Mouse (Mus musculus) neural tube, embryonic 15.5 days (tissue): ENCODE measurements around the gene Pmis2. TPM values are rescaled to one million over a fixed set of nuclear protein-coding genes. Genes with fewer than 3 reads are reported as not detected.
A peak's percentile ranks its signal among the peaks of the same experiment; 100 is the strongest.

Experiments
- ATAC-seq: fragments of 200-750 bp; cut with Nextera tagmentation; 2 replicates; pipeline ENCODE4 v1.8.0; 2017; ENCODE audit warnings: mild to moderate bottlenecking, moderate TSS enrichment, moderate library complexity; ENCODE audit not compliant: low FRiP score
- H3K27ac ChIP-seq: fragments of 300-500 bp; sonication (generic); replicated peaks from 2 replicates; pipeline ENCODE4 v1.5.1; 2015; ENCODE audit warnings: mild to moderate bottlenecking, inconsistent platforms
- H3K27me3 ChIP-seq: fragments of 300-500 bp; sonication (generic); replicated peaks from 2 replicates; pipeline ENCODE4 v1.6.1; 2015; ENCODE audit warnings: inconsistent platforms
- H3K36me3 ChIP-seq: fragments of 300-500 bp; sonication (generic); 2 replicates; pipeline ENCODE4 v1.6.1; 2015; ENCODE audit warnings: inconsistent platforms
- H3K4me1 ChIP-seq: fragments of 300-500 bp; sonication (generic); 2 replicates; pipeline ENCODE4 v1.6.1; 2015; ENCODE audit warnings: inconsistent platforms
- H3K4me2 ChIP-seq: fragments of 300-500 bp; sonication (generic); 2 replicates; pipeline ENCODE4 v1.6.1; 2015; ENCODE audit warnings: inconsistent platforms, mild to moderate bottlenecking, moderate library complexity
- H3K4me3 ChIP-seq: fragments of 300-500 bp; sonication (generic); replicated peaks from 2 replicates; pipeline ENCODE4 v1.5.1; 2015; ENCODE audit warnings: mild to moderate bottlenecking, inconsistent platforms
- H3K9ac ChIP-seq: fragments of 300-500 bp; sonication (generic); replicated peaks from 2 replicates; pipeline ENCODE4 v1.6.1; 2015; ENCODE audit warnings: mild to moderate bottlenecking, inconsistent platforms
- H3K9me3 ChIP-seq: fragments of 300-500 bp; sonication (generic); replicated peaks from 2 replicates; pipeline ENCODE4 v1.6.1; 2016; ENCODE audit warnings: inconsistent platforms
- WGBS: fragments of 180-500 bp; shearing (Covaris S2); methylation state at CpG from one replicate; pipeline ENCODE4 v1.1.7; 2015; ENCODE audit warnings: mixed read lengths; 5-methylcytosine and 5-hydroxymethylcytosine counted together
- polyA plus RNA-seq: library from polyadenylated mRNA; unstranded; fragments of >200 nt; fragmentation: Nextera tagmentation; extraction: Ambion mirVana; gene quantifications from 2 replicates; pipeline ENCODE4 v1.2.1, GENCODE M21; 2015

Gene Pmis2
- polyA plus RNA-seq = not detected in 2 replicates

- WGBS = 69% methylated on average over 9 of the region's 9 CpGs
Measured at GRCm38 (mm10) chr7:30671480-30671879, at the start of gene Pmis2. Gene Pmis2 (minus strand): TSS chr7:30671605.

GRCm38 (mm10) chr7:30719669-30720068, 48.3 kb upstream of the Pmis2 start:
- 91% methylated on average over 5 of the region's 5 CpGs for WGBS
- Histone ChIP-seq H3K4me3 (no peak overlapping the region), H3K9ac (no peak overlapping the region), H3K4me2 (no peak overlapping the region), H3K27ac (no peak overlapping the region), H3K4me1 (peaks cover 12% of the 10 kb centered on the region), H3K36me3 (no peaks in the 10 kb centered on the region), H3K27me3 (peaks cover 38% of the 10 kb centered on the region), H3K9me3 (no peaks in the 10 kb centered on the region)
- ATAC-seq = no peak

More at GRCm38 (mm10) chr7:30671480-30671879, at the start of gene Pmis2:
- Histone ChIP-seq H3K27ac (no peak within 1 kb of the TSS), H3K4me2 (no peak within 1 kb of the TSS), H3K4me1 (no peaks in the 10 kb centered on the region), H3K9ac (no peak within 1 kb of the TSS), H3K36me3 (no peaks in the 10 kb centered on the region), H3K4me3 (no peak within 1 kb of the TSS), H3K9me3 (no peaks in the 10 kb centered on the region), H3K27me3 (peaks cover 7% of the 10 kb centered on the region; the same call in 1 of the 2 replicates)
- no peak for ATAC-seq

GRCm38 (mm10) chr7:30717716-30718046, 46.3 kb upstream of the Pmis2 start:
- Histone ChIP-seq H3K9me3 (no peaks in the 10 kb centered on the region), H3K27ac (no peak overlapping the region), H3K27me3 (peaks cover 43% of the 10 kb centered on the region), H3K4me1 (peaks cover 12% of the 10 kb centered on the region), H3K4me3 (peak overlapping the region; percentile 40), H3K9ac (peak overlapping the region; percentile 40), H3K36me3 (no peaks in the 10 kb centered on the region), H3K4me2 (peak overlapping the region; percentile 67)
- peak; percentile 67; the same call in 1 of the 2 replicates for ATAC-seq
- 13% methylated on average over 14 of the region's 14 CpGs for WGBS

- Histone ChIP-seq H3K27ac (no peak overlapping the region), H3K9ac (peak overlapping the region; percentile 40; the same call in 1 of the 2 replicates), H3K9me3 (no peaks in the 10 kb centered on the region), H3K36me3 (no peaks in the 10 kb centered on the region), H3K4me2 (peak overlapping the region; percentile 67), H3K4me1 (peaks cover 12% of the 10 kb centered on the region), H3K27me3 (peaks cover 43% of the 10 kb centered on the region), H3K4me3 (peak overlapping the region; percentile 40)
- WGBS = 2% methylated on average over 43 of the region's 43 CpGs
- ATAC-seq = peak; percentile 95
Measured at GRCm38 (mm10) chr7:30717006-30717715, 45.8 kb upstream of the Pmis2 start.

GRCm38 (mm10) chr7:30711942-30712341, 40.5 kb upstream of the Pmis2 start, which contains the start of gene Atp4a:
Gene Atp4a (plus strand): TSS chr7:30712209.
- Histone ChIP-seq H3K4me2 (no peak within 1 kb of the TSS), H3K27me3 (peaks cover 32% of the 10 kb centered on the region), H3K36me3 (no peaks in the 10 kb centered on the region), H3K4me3 (no peak within 1 kb of the TSS), H3K27ac (no peak within 1 kb of the TSS), H3K4me1 (peaks cover 2% of the 10 kb centered on the region), H3K9ac (no peak within 1 kb of the TSS), H3K9me3 (no peaks in the 10 kb centered on the region)
- WGBS = 88% methylated on average over 3 of the region's 3 CpGs
- no peak for ATAC-seq

GRCm38 (mm10) chr7:30707441-30707840, 36.0 kb upstream of the Pmis2 start:
- no peak overlapping the region for H3K4me3 ChIP-seq
- H3K9me3 ChIP-seq = no peaks in the 10 kb centered on the region
- H3K27ac ChIP-seq = no peak overlapping the region
- no peak overlapping the region for H3K4me2 ChIP-seq
- ATAC-seq = no peak
- H3K27me3 ChIP-seq = peaks cover 4% of the 10 kb centered on the region; the same call in 1 of the 2 replicates
- H3K36me3 ChIP-seq = no peaks in the 10 kb centered on the region
- no peak overlapping the region for H3K9ac ChIP-seq
- 100% methylated on average over 1 of the region's 1 CpGs for WGBS
- no peaks in the 10 kb centered on the region for H3K4me1 ChIP-seq

GRCm38 (mm10) chr7:30706214-30706882, 34.9 kb upstream of the Pmis2 start:
- Histone ChIP-seq H3K27ac (no peak overlapping the region), H3K4me3 (no peak overlapping the region), H3K36me3 (no peaks in the 10 kb centered on the region), H3K9me3 (no peaks in the 10 kb centered on the region), H3K27me3 (no peaks in the 10 kb centered on the region; the same call in 1 of the 2 replicates), H3K4me2 (no peak overlapping the region), H3K9ac (no peak overlapping the region), H3K4me1 (no peaks in the 10 kb centered on the region)
- WGBS = 82% methylated on average over 8 of the region's 8 CpGs
- ATAC-seq = no peak

GRCm38 (mm10) chr7:30698589-30698988, 27.2 kb upstream of the Pmis2 start, which contains the start of gene 2200002J24Rik:
Gene 2200002J24Rik (plus strand): TSS chr7:30698926.
- no peak within 1 kb of the TSS for H3K4me2 ChIP-seq
- no peaks in the 10 kb centered on the region for H3K4me1 ChIP-seq
- ATAC-seq = no peak
- H3K36me3 ChIP-seq = no peaks in the 10 kb centered on the region
- no peaks in the 10 kb centered on the region for H3K9me3 ChIP-seq
- H3K27me3 ChIP-seq = no peaks in the 10 kb centered on the region; the same call in 1 of the 2 replicates
- WGBS = 39% methylated on average over 9 of the region's 9 CpGs
- no peak within 1 kb of the TSS for H3K4me3 ChIP-seq
- H3K9ac ChIP-seq = no peak within 1 kb of the TSS
- H3K27ac ChIP-seq = no peak within 1 kb of the TSS

GRCm38 (mm10) chr7:30698101-30698500, 26.7 kb upstream of the Pmis2 start:
- Histone ChIP-seq H3K27me3 (no peaks in the 10 kb centered on the region), H3K4me2 (no peak overlapping the region), H3K36me3 (no peaks in the 10 kb centered on the region), H3K4me1 (no peaks in the 10 kb centered on the region), H3K27ac (no peak overlapping the region), H3K9me3 (no peaks in the 10 kb centered on the region), H3K9ac (no peak overlapping the region), H3K4me3 (no peak overlapping the region)
- ATAC-seq = no peak
- 75% methylated on average over 5 of the region's 5 CpGs for WGBS

GRCm38 (mm10) chr7:30688325-30688724, 16.9 kb upstream of the Pmis2 start:
- WGBS = 76% methylated on average over 6 of the region's 6 CpGs
- Histone ChIP-seq H3K27ac (no peak overlapping the region), H3K36me3 (no peaks in the 10 kb centered on the region), H3K9ac (no peak overlapping the region), H3K9me3 (no peaks in the 10 kb centered on the region), H3K27me3 (peaks cover 20% of the 10 kb centered on the region), H3K4me1 (no peaks in the 10 kb centered on the region), H3K4me2 (no peak overlapping the region), H3K4me3 (no peak overlapping the region)
- ATAC-seq = no peak

GRCm38 (mm10) chr7:30683425-30683824, 12.0 kb upstream of the Pmis2 start:
- no peak for ATAC-seq
- Histone ChIP-seq H3K4me1 (no peaks in the 10 kb centered on the region), H3K9me3 (no peaks in the 10 kb centered on the region), H3K36me3 (no peaks in the 10 kb centered on the region), H3K27ac (no peak overlapping the region), H3K9ac (no peak overlapping the region), H3K4me3 (no peak overlapping the region), H3K27me3 (peaks cover 21% of the 10 kb centered on the region), H3K4me2 (no peak overlapping the region)
- WGBS = 81% methylated on average over 2 of the region's 2 CpGs

GRCm38 (mm10) chr7:30681897-30682296, 10.5 kb upstream of the Pmis2 start:
- no peak for ATAC-seq
- WGBS = 73% methylated on average over 5 of the region's 5 CpGs
- no peak overlapping the region for H3K4me2 ChIP-seq

More at GRCm38 (mm10) chr7:30681897-30682296, 10.5 kb upstream of the Pmis2 start:
- Histone ChIP-seq H3K4me3 (no peak overlapping the region), H3K27ac (no peak overlapping the region), H3K9me3 (no peaks in the 10 kb centered on the region), H3K4me1 (no peaks in the 10 kb centered on the region), H3K36me3 (no peaks in the 10 kb centered on the region), H3K9ac (no peak overlapping the region), H3K27me3 (peaks cover 7% of the 10 kb centered on the region; the same call in 1 of the 2 replicates)
